In the genomic region with DNA sequence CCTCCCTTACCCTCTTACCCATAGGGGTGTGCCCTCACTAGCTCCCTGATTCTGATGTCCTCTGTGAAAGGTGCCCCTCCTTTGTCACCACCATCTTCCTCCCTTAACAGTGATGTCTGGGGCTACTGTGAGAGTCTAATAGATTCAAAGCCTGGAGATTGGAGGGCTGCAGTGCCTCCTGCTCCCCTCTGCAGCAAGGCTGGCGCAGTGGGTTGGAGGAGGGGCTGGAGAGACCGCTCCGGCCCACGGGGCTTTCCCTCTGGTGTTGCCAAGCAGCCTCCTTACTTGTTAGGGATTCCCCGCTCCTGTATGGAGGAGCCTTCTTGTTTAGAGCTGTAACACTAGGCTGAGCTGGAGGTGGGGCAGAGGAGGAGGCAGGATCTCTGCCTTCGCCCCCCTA, we compare ENCODE assay signal across 9 mouse cellular contexts. TPM values are rescaled to one million over a fixed set of nuclear protein-coding genes. Genes with fewer than 3 reads are reported as not detected.
A peak's percentile ranks its signal among the peaks of the same experiment; 100 is the strongest.
DNase-seq lines count a peak whose midpoint lies in the region; ATAC-seq and TF ChIP-seq lines count a peak whose summit lies in the region.
"Had no signal": no experiment of that assay in that cellular context is flagged by ENCODE, and none has a peak within 500 bp of the region (broad histone marks: within the 10 kb centered on the region; RNA-seq: fewer than 3 reads in every experiment).

No protein-coding gene starts in this region.

- H3K27ac ChIP-seq in kidney, embryonic 14.5 days (ENCODE audit: low read depth, low read length) = no peak overlapping the region
- H3K27ac ChIP-seq in hindbrain, embryonic 16.5 days (ENCODE audit: low read depth, low read length) = peak overlapping the region; percentile 79

- H3K4me2 ChIP-seq in kidney, embryonic 14.5 days (replicated peaks; ENCODE audit: low read depth, low read length) = no peak overlapping the region
- H3K4me2 ChIP-seq in hindbrain, embryonic 16.5 days (ENCODE audit: low read length) = peak overlapping the region; percentile 34
- H3K4me2 ChIP-seq: lung, embryonic 14.5 days had no signal

- 0 out of 2 replicates have a peak, but pooled peaks have one; percentile 13 for ATAC-seq in kidney, embryonic 14.5 days (ENCODE audit: low FRiP score, low TSS enrichment)
- ATAC-seq in hindbrain, embryonic 16.5 days = peak; percentile 75
- no peak for ATAC-seq in CD4-positive, CD25-positive, alpha-beta regulatory T cell, adult 4 months

- no peaks in the 10 kb centered on the region for H3K9me3 ChIP-seq in kidney, embryonic 14.5 days (ENCODE audit: control insufficient read depth, low read length)
- H3K9me3 ChIP-seq in hindbrain, embryonic 16.5 days (ENCODE audit: control insufficient read depth, low read length) = no peaks in the 10 kb centered on the region

- TF ChIP-seq CTCF in lung, adult 2 months (IDR thresholded peaks at IDR 0.05; ENCODE audit: insufficient read depth, low read length) = no peak

- no peak for DNase-seq in kidney, postnatal 25 days
- DNase-seq in cerebellum, postnatal 14 days = peak; percentile 60 to 74
- peak; percentile 66 for DNase-seq in retina, embryonic 14.5 days (ENCODE audit: low spot score)
- DNase-seq in lung, adult 2 months = no peak
- DNase-seq in thymus, postnatal 25 days = no peak

- no peak for TF ChIP-seq POLR2A in lung, adult 2 months (IDR thresholded peaks at IDR 0.05; ENCODE audit: borderline replicate concordance, extremely low read depth, low read depth, low read length)

- no peaks in the 10 kb centered on the region for H3K27me3 ChIP-seq in kidney, embryonic 14.5 days (ENCODE audit: control insufficient read depth, insufficient read depth, low read length)
- no peaks in the 10 kb centered on the region for H3K27me3 ChIP-seq in hindbrain, embryonic 16.5 days (replicated peaks; ENCODE audit: control insufficient read depth, insufficient read depth, low read length)

- H3K4me1 ChIP-seq in kidney, embryonic 14.5 days (ENCODE audit: control insufficient read depth, insufficient read depth, low read length) = no peaks in the 10 kb centered on the region
- H3K4me1 ChIP-seq in hindbrain, embryonic 16.5 days (ENCODE audit: control insufficient read depth, insufficient read depth, low read depth, low read length) = peaks cover 40% of the 10 kb centered on the region
- no peaks in the 10 kb centered on the region for H3K4me1 ChIP-seq in lung, adult 2 months (ENCODE audit: control insufficient read depth, insufficient read depth, low read length)

- H3K36me3 ChIP-seq in kidney, embryonic 14.5 days (ENCODE audit: control insufficient read depth, insufficient read depth, low read length) = no peaks in the 10 kb centered on the region
- H3K36me3 ChIP-seq in hindbrain, embryonic 16.5 days (ENCODE audit: control insufficient read depth, insufficient read depth, low read length) = peaks cover 4% of the 10 kb centered on the region; the same call in 1 of the 2 replicates

- H3K4me3 ChIP-seq in kidney, embryonic 14.5 days (ENCODE audit: low read length) = no peak overlapping the region
- no peak overlapping the region for H3K4me3 ChIP-seq in hindbrain, embryonic 16.5 days (ENCODE audit: low read length)
- no peak overlapping the region for H3K4me3 ChIP-seq in lung, adult 2 months (replicated peaks; ENCODE audit: extremely low read depth, low read depth, low read length)

- 50% methylated on average over 6 of the region's 6 CpGs for WGBS in kidney, embryonic 14.5 days
- 7% methylated on average over 6 of the region's 6 CpGs for WGBS in hindbrain, embryonic 16.5 days
- 38% methylated on average over 6 of the region's 6 CpGs for WGBS in lung, adult 2 months

- H3K9ac ChIP-seq in kidney, embryonic 14.5 days (ENCODE audit: low read depth, low read length) = no peak overlapping the region
- H3K9ac ChIP-seq in hindbrain, embryonic 16.5 days (ENCODE audit: low read depth, low read length) = peak overlapping the region; percentile 44
- H3K9ac ChIP-seq: lung, embryonic 14.5 days had no signal

RNA-seq across cellular contexts. Expression of gene Igsf9b, which starts 9.6 kb away (rescaled TPM):
- 1.9 and 2.2 TPM in 2 replicates for polyA plus RNA-seq in kidney, embryonic 14.5 days (2014; fragmentation: Nextera tagmentation; extraction: Ambion mirVana)
- 25.6 and 26.8 TPM in 2 replicates for polyA plus RNA-seq in hindbrain, embryonic 16.5 days (2015; fragmentation: Nextera tagmentation; extraction: Ambion mirVana)
- polyA plus RNA-seq in CD4-positive, CD25-positive, alpha-beta regulatory T cell, adult 4 months (2017; shearing (Covaris generic)) = 1 to 10 TPM; 1.3 to 2.3 TPM
- 1.4 and 1.6 TPM in 2 replicates for polyA plus RNA-seq in lung, adult 2 months (2012; rRNA removed)

Comparison
In these comparisons a context has a peak if more than half of its experiments do, and no peak if none do; other contexts are left out.
1. DNase-seq: peak in cerebellum, postnatal 14 days (2 of 2) and retina, embryonic 14.5 days (single experiment); none in kidney, postnatal 25 days (0 of 2), lung, adult 2 months (single experiment) and thymus, postnatal 25 days (single experiment).